Mouse (Mus musculus): ENCODE data around the gene Cip2a. TPM values are rescaled to one million over a fixed set of nuclear protein-coding genes. Genes with fewer than 3 reads are reported as not detected.

The Cip2a gene
- polyA plus RNA-seq (2015; fragmentation: Nextera tagmentation; extraction: Ambion mirVana): 4.3 and 9.0 TPM in 2 replicates

GRCm38 (mm10) chr16:48993559-48994342, at the start of gene Cip2a, which contains the start of gene Dzip3:
TSS of gene Cip2a (plus strand) at chr16:48994185.
TSS of gene Dzip3 (minus strand) at chr16:48994165.
- Histone ChIP-seq H3K4me2 (peak within 1 kb of the TSS; percentile 94), H3K9me3 (replicated peaks) (no peaks in the 10 kb centered on the region), H3K4me3 (replicated peaks) (peak within 1 kb of the TSS; percentile 94), H3K36me3 (no peaks in the 10 kb centered on the region), H3K27me3 (replicated peaks) (no peaks in the 10 kb centered on the region), H3K27ac (replicated peaks) (peak within 1 kb of the TSS; percentile 96), H3K9ac (replicated peaks) (peak within 1 kb of the TSS; percentile 99), H3K4me1 (peaks cover 21% of the 10 kb centered on the region)
- under 1% methylated on average over 74 of the region's 74 CpGs for WGBS
- ATAC-seq (ENCODE audit: low FRiP score): peak; percentile 99

DNA sequence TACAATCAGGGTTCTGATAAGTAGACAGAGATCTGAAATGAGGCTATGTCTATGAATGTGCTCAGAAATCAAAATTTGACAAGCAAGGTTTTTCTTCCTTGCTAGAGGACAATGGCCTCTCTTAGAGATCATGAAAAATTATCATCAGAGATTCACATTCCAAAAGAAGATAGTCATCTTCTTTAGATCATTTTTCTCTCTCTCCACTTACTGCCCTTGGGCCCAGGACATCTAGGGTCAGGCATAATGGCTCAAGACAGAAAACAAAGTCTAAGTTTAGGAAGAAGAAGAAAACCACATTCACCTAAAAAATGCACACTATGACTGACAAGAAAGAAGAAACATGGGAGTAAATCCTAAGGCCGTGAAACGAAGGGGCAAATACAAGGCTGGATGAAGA, 21.0 kb upstream of the Cip2a start:
- Histone ChIP-seq H3K9me3 (replicated peaks) (no peaks in the 10 kb centered on the region), H3K36me3 (peaks cover 17% of the 10 kb centered on the region), H3K4me3 (replicated peaks) (no peak overlapping the region), H3K4me2 (no peak overlapping the region), H3K27me3 (replicated peaks) (no peaks in the 10 kb centered on the region), H3K27ac (replicated peaks) (no peak overlapping the region), H3K4me1 (no peaks in the 10 kb centered on the region), H3K9ac (replicated peaks) (no peak overlapping the region)
- ATAC-seq (ENCODE audit: low FRiP score): no peak
- 94% methylated on average over 2 of the region's 2 CpGs for WGBS

GRCm38 (mm10) chr16:48973548-48973947, 20.4 kb upstream of the Cip2a start:
- H3K9ac ChIP-seq (replicated peaks): no peak overlapping the region
- no peaks in the 10 kb centered on the region for H3K4me1 ChIP-seq
- H3K4me2 ChIP-seq: no peak overlapping the region
- H3K9me3 ChIP-seq (replicated peaks): no peaks in the 10 kb centered on the region
- no peak for ATAC-seq (ENCODE audit: low FRiP score)
- no peaks in the 10 kb centered on the region for H3K27me3 ChIP-seq (replicated peaks)
- WGBS: 93% methylated on average over 1 of the region's 1 CpGs
- no peak overlapping the region for H3K4me3 ChIP-seq (replicated peaks)
- no peak overlapping the region for H3K27ac ChIP-seq (replicated peaks)
- peaks cover 22% of the 10 kb centered on the region for H3K36me3 ChIP-seq

DNA sequence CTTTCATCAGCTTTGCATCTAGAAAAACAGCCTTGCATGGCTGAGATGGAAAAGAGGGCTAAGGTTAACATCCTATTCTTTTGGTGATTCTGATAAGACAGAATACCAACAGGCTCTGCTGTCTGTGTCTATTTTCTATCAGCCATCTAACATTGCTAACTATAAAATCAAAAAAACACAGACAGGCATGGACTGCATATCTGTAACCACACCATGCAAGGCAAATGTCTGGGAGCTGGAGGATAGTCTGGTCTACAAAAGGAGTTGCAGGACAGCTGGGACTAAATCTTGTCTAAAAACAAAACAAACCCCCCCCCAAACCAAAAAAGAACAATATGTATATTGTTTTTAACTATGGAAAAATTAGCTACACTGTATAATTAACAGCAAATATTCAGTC, 14.0 kb upstream of the Cip2a start:
- Histone ChIP-seq H3K9ac (replicated peaks) (no peak overlapping the region), H3K27me3 (replicated peaks) (no peaks in the 10 kb centered on the region), H3K9me3 (replicated peaks) (no peaks in the 10 kb centered on the region), H3K4me3 (replicated peaks) (no peak overlapping the region), H3K4me2 (no peak overlapping the region), H3K36me3 (peaks cover 15% of the 10 kb centered on the region), H3K27ac (replicated peaks) (no peak overlapping the region), H3K4me1 (no peaks in the 10 kb centered on the region)
- no peak for ATAC-seq (ENCODE audit: low FRiP score)

- WGBS: 44% methylated on average over 5 of the region's 5 CpGs
- Histone ChIP-seq H3K4me1 (0 out of 2 replicates have a peak, but pooled peaks cover under 1% of the 10 kb centered on the region), H3K36me3 (0 out of 2 replicates have a peak, but pooled peaks cover 4% of the 10 kb centered on the region), H3K27me3 (replicated peaks) (no peaks in the 10 kb centered on the region), H3K4me3 (replicated peaks) (no peak overlapping the region), H3K9ac (replicated peaks) (no peak overlapping the region), H3K27ac (replicated peaks) (no peak overlapping the region), H3K9me3 (replicated peaks) (no peaks in the 10 kb centered on the region), H3K4me2 (no peak overlapping the region)
- no peak for ATAC-seq (ENCODE audit: low FRiP score)
Measured at GRCm38 (mm10) chr16:48985034-48985627, 8.9 kb upstream of the Cip2a start.

DNA sequence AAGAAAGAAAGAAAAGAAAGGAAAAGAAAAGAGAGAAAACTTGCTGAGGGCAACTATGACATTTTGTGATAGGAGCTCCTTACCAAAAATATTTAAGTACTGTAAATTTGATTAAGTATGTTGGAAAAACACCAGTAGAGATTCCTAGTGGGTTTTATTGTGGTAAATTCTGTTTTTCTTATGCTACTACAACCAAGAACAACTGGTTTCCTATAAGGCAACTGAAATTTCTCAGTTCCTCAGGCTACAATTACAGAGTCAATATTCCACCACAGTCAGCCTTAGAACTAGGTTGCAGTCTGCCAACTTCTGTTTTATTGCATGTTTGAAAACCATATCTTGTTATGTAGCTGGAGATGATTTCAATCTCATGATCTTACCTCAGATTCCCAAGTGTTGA, 4.3 kb upstream of the Cip2a start:
- no peak overlapping the region for H3K4me2 ChIP-seq
- no peaks in the 10 kb centered on the region for H3K27me3 ChIP-seq (replicated peaks)
- ATAC-seq (ENCODE audit: low FRiP score): no peak
- H3K9me3 ChIP-seq (replicated peaks): no peaks in the 10 kb centered on the region
- H3K4me3 ChIP-seq (replicated peaks): no peak overlapping the region
- H3K36me3 ChIP-seq: no peaks in the 10 kb centered on the region
- no peak overlapping the region for H3K27ac ChIP-seq (replicated peaks)
- H3K4me1 ChIP-seq: peaks cover 16% of the 10 kb centered on the region
- H3K9ac ChIP-seq (replicated peaks): no peak overlapping the region

- peaks cover 21% of the 10 kb centered on the region for H3K4me1 ChIP-seq
- H3K36me3 ChIP-seq: no peaks in the 10 kb centered on the region
- no peak for ATAC-seq (ENCODE audit: low FRiP score)
- peak overlapping the region; percentile 94 for H3K4me3 ChIP-seq (replicated peaks)
- H3K9me3 ChIP-seq (replicated peaks): no peaks in the 10 kb centered on the region
- peak overlapping the region; percentile 63 for H3K4me2 ChIP-seq
- no peaks in the 10 kb centered on the region for H3K27me3 ChIP-seq (replicated peaks)
- WGBS: 28% methylated on average over 10 of the region's 10 CpGs
- H3K27ac ChIP-seq (replicated peaks): 0 out of 2 replicates have a peak overlapping the region, but pooled peaks have one; percentile 96
- H3K9ac ChIP-seq (replicated peaks): peak overlapping the region; percentile 99
Measured at GRCm38 (mm10) chr16:48992437-48993230, 1.4 kb upstream of the Cip2a start.

GRCm38 (mm10) chr16:48993231-48993558, 790 bp upstream of the Cip2a start:
- Histone ChIP-seq H3K9me3 (replicated peaks) (no peaks in the 10 kb centered on the region), H3K4me3 (replicated peaks) (peak overlapping the region; percentile 94), H3K27me3 (replicated peaks) (no peaks in the 10 kb centered on the region), H3K36me3 (no peaks in the 10 kb centered on the region), H3K4me1 (peaks cover 21% of the 10 kb centered on the region), H3K27ac (replicated peaks) (peak overlapping the region; percentile 96), H3K9ac (replicated peaks) (peak overlapping the region; percentile 99), H3K4me2 (peak overlapping the region; percentile 63)
- no peak for ATAC-seq (ENCODE audit: low FRiP score)
- WGBS: 2% methylated on average over 9 of the region's 9 CpGs

GRCm38 (mm10) chr16:48994343-48994693, 333 bp downstream of the Cip2a start:
- peak overlapping the region; percentile 94 for H3K4me2 ChIP-seq
- H3K4me3 ChIP-seq (replicated peaks): peak overlapping the region; percentile 94
- H3K9ac ChIP-seq (replicated peaks): peak overlapping the region; percentile 50
- no peak; the same call in 1 of the 2 replicates for ATAC-seq (ENCODE audit: low FRiP score)
- peaks cover 21% of the 10 kb centered on the region for H3K4me1 ChIP-seq
- H3K27me3 ChIP-seq (replicated peaks): no peaks in the 10 kb centered on the region
- no peaks in the 10 kb centered on the region for H3K36me3 ChIP-seq
- H3K27ac ChIP-seq (replicated peaks): no peak overlapping the region
- no peaks in the 10 kb centered on the region for H3K9me3 ChIP-seq (replicated peaks)
- under 1% methylated on average over 18 of the region's 18 CpGs for WGBS

- WGBS: 94% methylated on average over 5 of the region's 5 CpGs
- no peaks in the 10 kb centered on the region for H3K4me1 ChIP-seq
- H3K27ac ChIP-seq (replicated peaks): no peak overlapping the region
- no peak overlapping the region for H3K4me2 ChIP-seq
- H3K9me3 ChIP-seq (replicated peaks): no peaks in the 10 kb centered on the region
- H3K4me3 ChIP-seq (replicated peaks): no peak overlapping the region
- no peaks in the 10 kb centered on the region for H3K27me3 ChIP-seq (replicated peaks)
- H3K36me3 ChIP-seq: peaks cover 6% of the 10 kb centered on the region; the same call in 1 of the 2 replicates
- no peak overlapping the region for H3K9ac ChIP-seq (replicated peaks)
- no peak for ATAC-seq (ENCODE audit: low FRiP score)
Measured at GRCm38 (mm10) chr16:49004151-49004550, 10.2 kb downstream of the Cip2a start.

- H3K27me3 ChIP-seq (replicated peaks): no peaks in the 10 kb centered on the region
- no peak overlapping the region for H3K9ac ChIP-seq (replicated peaks)
- no peak overlapping the region for H3K27ac ChIP-seq (replicated peaks)
- no peaks in the 10 kb centered on the region for H3K36me3 ChIP-seq
- no peak overlapping the region for H3K4me2 ChIP-seq
- H3K4me3 ChIP-seq (replicated peaks): no peak overlapping the region
- WGBS: 57% methylated on average over 5 of the region's 5 CpGs
- no peaks in the 10 kb centered on the region for H3K9me3 ChIP-seq (replicated peaks)
- no peak for ATAC-seq (ENCODE audit: low FRiP score)
- H3K4me1 ChIP-seq: no peaks in the 10 kb centered on the region
Measured at GRCm38 (mm10) chr16:49016620-49017332, 22.8 kb downstream of the Cip2a start.
